Mouse (Mus musculus) forebrain, postnatal 0 days (tissue): ENCODE results near the gene Rela. TPM values are rescaled to one million over a fixed set of nuclear protein-coding genes. Genes with fewer than 3 reads are reported as not detected.
A peak's percentile ranks its signal among the peaks of the same experiment; 100 is the strongest.

Source experiments
- ATAC-seq: fragments of 200-750 bp; cut with Nextera tagmentation; 2 replicates; pipeline ENCODE4 v1.8.0; 2017; ENCODE audit warnings: mild to moderate bottlenecking, moderate library complexity
- DNase-seq: peaks from one replicate; pipeline ENCODE4 v3.0.0-alpha.2; 2015
- H3K27ac ChIP-seq: fragments of 300-500 bp; sonication (generic); 2 replicates; pipeline ENCODE4 v1.5.1; 2014; ENCODE audit warnings: low read depth, mild to moderate bottlenecking, antibody characterized with exemption, low read length, moderate library complexity, mixed read lengths
- H3K27me3 ChIP-seq: fragments of 300-500 bp; sonication (generic); 2 replicates; pipeline ENCODE4 v1.6.1; 2014; ENCODE audit warnings: mild to moderate bottlenecking, low read length, mixed read lengths; ENCODE audit not compliant: insufficient read depth
- H3K36me3 ChIP-seq: fragments of 300-500 bp; sonication (generic); 2 replicates; pipeline ENCODE4 v1.6.1; 2014; ENCODE audit warnings: mild to moderate bottlenecking, moderate library complexity; ENCODE audit not compliant: insufficient read depth
- H3K4me1 ChIP-seq: fragments of 300-500 bp; sonication (generic); 2 replicates; pipeline ENCODE4 v1.6.1; 2014; ENCODE audit warnings: antibody characterized with exemption; ENCODE audit not compliant: insufficient read depth
- H3K4me2 ChIP-seq: fragments of 300-500 bp; sonication (generic); 2 replicates; pipeline ENCODE4 v1.6.1; 2014; ENCODE audit warnings: low read depth, mild to moderate bottlenecking, moderate library complexity
- H3K4me3 ChIP-seq: fragments of 300-500 bp; sonication (generic); 2 replicates; pipeline ENCODE4 v1.5.1; 2014; ENCODE audit warnings: low read depth, low read length, mixed read lengths
- H3K9ac ChIP-seq: fragments of 300-500 bp; sonication (generic); 2 replicates; pipeline ENCODE4 v1.6.1; 2014; ENCODE audit warnings: mild to moderate bottlenecking
- H3K9me3 ChIP-seq: fragments of 300-500 bp; sonication (generic); 2 replicates; pipeline ENCODE4 v1.6.1; 2016; ENCODE audit warnings: low read length
- CTCF ChIP-seq: sonication (generic); IDR thresholded peaks from 2 replicates; pipeline ENCODE4 v1.5.1; 2016; ENCODE audit warnings: antibody characterized with exemption, control low read depth, low read depth
- WGBS: fragments of 180-500 bp; shearing (Covaris S2); extraction: QIAGEN DNeasy Blood & Tissue Kit; methylation state at CpG from one replicate; pipeline ENCODE4 v1.1.7; 2014; 5-methylcytosine and 5-hydroxymethylcytosine counted together
- polyA plus RNA-seq: library from polyadenylated mRNA; unstranded; fragments of >200 nt; fragmentation: Nextera tagmentation; extraction: Ambion mirVana; gene quantifications from 2 replicates; pipeline ENCODE4 v1.2.1, GENCODE M21; 2015
- total RNA-seq: library from RNA; depleted of rRNA; stranded (reverse); fragments of >200 nt; gene quantifications from 2 replicates; pipeline ENCODE4 v1.2.3, GENCODE M21; 2014

Rela gene
- total and polyA plus RNA-seq, 2 experiments from 2014 or later: 32.3 to 34.8 TPM

DNA sequence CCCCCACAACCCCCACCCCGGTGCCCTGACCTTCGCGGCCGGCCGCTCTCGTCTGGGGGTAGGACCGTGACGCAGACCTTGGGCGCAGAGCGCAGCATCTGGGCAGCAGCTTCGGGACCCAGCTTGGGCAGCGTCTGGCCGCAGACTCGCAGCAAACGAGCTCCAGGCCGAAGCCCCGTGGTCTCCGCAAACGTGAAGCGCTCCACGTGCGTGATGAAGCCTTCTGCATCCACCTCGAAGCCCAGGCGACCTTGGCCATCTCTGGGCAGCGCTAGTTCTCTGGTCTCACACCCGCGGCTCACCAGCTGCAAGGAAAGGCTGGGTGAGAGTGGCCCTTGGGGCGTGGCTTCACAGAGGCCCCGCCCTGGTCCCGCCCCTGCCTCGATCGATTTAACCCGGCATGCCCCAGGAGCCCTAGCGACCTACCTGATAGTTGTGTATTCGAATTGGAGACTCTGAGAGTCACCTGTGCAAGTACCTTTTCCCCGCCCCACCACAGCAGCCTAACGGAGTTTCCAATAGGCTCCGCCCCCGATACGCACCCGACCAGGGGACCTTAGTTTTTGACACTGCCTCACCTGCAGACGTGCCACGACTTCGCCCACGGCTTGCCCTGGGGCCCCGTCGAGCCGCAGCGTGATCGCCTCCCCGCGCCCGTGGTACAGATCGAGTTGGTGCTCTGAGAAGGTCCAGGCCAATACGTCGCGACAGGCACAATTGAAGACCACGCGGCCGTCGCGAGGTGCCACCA lies 16.9 kb downstream of the Rela start:
- H3K9me3 ChIP-seq: no peaks in the 10 kb centered on the region
- TF ChIP-seq CTCF: no peak
- peaks cover 4% of the 10 kb centered on the region; the same call in 1 of the 2 replicates for H3K4me1 ChIP-seq
- peaks cover 4% of the 10 kb centered on the region for H3K27me3 ChIP-seq
- peaks cover 9% of the 10 kb centered on the region; the same call in 1 of the 2 replicates for H3K36me3 ChIP-seq
- ATAC-seq (peak; percentile 75), DNase-seq (peak; percentile 48)
- peak overlapping the region; percentile 70 for H3K4me2 ChIP-seq
- H3K27ac ChIP-seq: no peak overlapping the region
- H3K9ac ChIP-seq: peak overlapping the region; percentile 57
- peak overlapping the region; percentile 44 for H3K4me3 ChIP-seq
- WGBS: 6% methylated on average over 62 of the region's 62 CpGs

DNA sequence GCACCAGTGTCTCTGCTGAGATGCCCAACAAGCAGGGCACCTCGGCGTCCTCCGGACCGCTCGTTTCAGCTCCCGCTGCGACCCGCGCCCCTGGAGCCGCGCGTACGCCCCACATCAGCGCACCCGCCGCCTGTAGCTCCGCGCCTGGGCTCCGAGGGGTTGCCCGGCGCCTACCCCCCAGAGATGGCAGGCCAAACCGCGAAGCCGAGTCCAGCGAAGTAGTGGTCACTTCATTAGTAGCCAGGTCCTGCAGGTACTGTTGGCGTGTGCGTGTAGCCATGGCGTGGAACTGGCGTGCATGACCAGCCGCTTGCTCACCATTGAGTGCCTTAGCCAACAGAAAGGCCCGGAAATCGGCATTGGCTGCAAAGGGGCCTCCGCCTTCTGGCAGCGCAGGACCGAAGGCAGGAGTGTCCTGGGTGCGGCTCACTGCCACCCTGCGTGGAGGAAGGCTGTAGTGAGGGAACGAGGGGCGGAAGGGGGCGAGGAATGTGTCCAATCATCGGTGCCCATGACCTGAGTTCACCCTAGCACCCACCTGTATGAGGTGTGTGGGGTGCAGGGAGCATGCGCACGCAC lies 17.5 kb downstream of the Rela start:
- Histone ChIP-seq H3K4me2 (peak overlapping the region; percentile 70), H3K9me3 (no peaks in the 10 kb centered on the region), H3K36me3 (peaks cover 9% of the 10 kb centered on the region; the same call in 1 of the 2 replicates), H3K9ac (peak overlapping the region; percentile 57), H3K4me1 (0 out of 2 replicates have a peak, but pooled peaks cover 3% of the 10 kb centered on the region), H3K4me3 (peak overlapping the region; percentile 44), H3K27ac (no peak overlapping the region), H3K27me3 (peaks cover 4% of the 10 kb centered on the region)
- DNase-seq: peak; percentile 39
- ATAC-seq: peak; percentile 34
- 13% methylated on average over 43 of the region's 43 CpGs for WGBS
- no peak for TF ChIP-seq CTCF

GRCm38 (mm10) chr19:5660942-5661751 lies 23.9 kb downstream of the Rela start:
- Histone ChIP-seq H3K4me1 (peaks cover 5% of the 10 kb centered on the region; the same call in 1 of the 2 replicates), H3K4me3 (no peak overlapping the region), H3K27ac (no peak overlapping the region), H3K27me3 (no peaks in the 10 kb centered on the region), H3K36me3 (peaks cover 21% of the 10 kb centered on the region), H3K4me2 (no peak overlapping the region), H3K9ac (no peak overlapping the region), H3K9me3 (no peaks in the 10 kb centered on the region)
- no peak for TF ChIP-seq CTCF
- 86% methylated on average over 16 of the region's 16 CpGs for WGBS
- ATAC-seq (no peak), DNase-seq (no peak)

- Histone ChIP-seq H3K9me3 (no peaks in the 10 kb centered on the region), H3K9ac (no peak overlapping the region), H3K4me3 (no peak overlapping the region), H3K4me1 (peaks cover 5% of the 10 kb centered on the region; the same call in 1 of the 2 replicates), H3K27ac (0 out of 2 replicates have a peak overlapping the region, but pooled peaks have one; percentile 1), H3K36me3 (peaks cover 33% of the 10 kb centered on the region), H3K4me2 (no peak overlapping the region), H3K27me3 (no peaks in the 10 kb centered on the region)
- WGBS: 83% methylated on average over 8 of the region's 8 CpGs
- no peak for TF ChIP-seq CTCF
- DNase-seq (no peak), ATAC-seq (no peak)
Measured at GRCm38 (mm10) chr19:5662310-5662709, 25.0 kb downstream of the Rela start.

GRCm38 (mm10) chr19:5662981-5663913 lies 26.0 kb downstream of the Rela start, which contains the start of gene Sipa1:
Gene Sipa1, minus strand, starts transcription at chr19:5663707.
- Histone ChIP-seq H3K36me3 (peaks cover 39% of the 10 kb centered on the region), H3K27ac (peak within 1 kb of the TSS; percentile 16; the same call in 1 of the 2 replicates), H3K9ac (peak within 1 kb of the TSS; percentile 29; the same call in 1 of the 2 replicates), H3K4me1 (peaks cover 5% of the 10 kb centered on the region; the same call in 1 of the 2 replicates), H3K27me3 (no peaks in the 10 kb centered on the region), H3K9me3 (no peaks in the 10 kb centered on the region), H3K4me2 (peak within 1 kb of the TSS; percentile 49), H3K4me3 (peak within 1 kb of the TSS; percentile 32)
- 5% methylated on average over 32 of the region's 32 CpGs for WGBS
- 0 out of 2 replicates have a peak, but pooled peaks have one; percentile 8 for TF ChIP-seq CTCF
- ATAC-seq (peak; percentile 84), DNase-seq (peak; percentile 67)
